Mouse (Mus musculus): Measurements from ENCODE around the gene Rapgef2.

GRCm38 (mm10) chr3:79028153-79028878, 258.0 kb downstream of the Rapgef2 start:
- TF ChIP-seq GATA1 (IDR thresholded peaks at IDR 0.05; ENCODE audit: low read length) (no peak), TAL1 (IDR thresholded peaks at IDR 0.05; ENCODE audit: low read length) (no peak)
